Mouse (Mus musculus) lung, postnatal 10 days (tissue): ENCODE measurements around the gene Heatr1.
A peak's percentile ranks its signal among the peaks of the same experiment; 100 is the strongest.

Source experiments
- DNase-seq: peaks from one replicate; pipeline ENCODE4 v3.0.0; 2021

Gene Heatr1

DNA sequence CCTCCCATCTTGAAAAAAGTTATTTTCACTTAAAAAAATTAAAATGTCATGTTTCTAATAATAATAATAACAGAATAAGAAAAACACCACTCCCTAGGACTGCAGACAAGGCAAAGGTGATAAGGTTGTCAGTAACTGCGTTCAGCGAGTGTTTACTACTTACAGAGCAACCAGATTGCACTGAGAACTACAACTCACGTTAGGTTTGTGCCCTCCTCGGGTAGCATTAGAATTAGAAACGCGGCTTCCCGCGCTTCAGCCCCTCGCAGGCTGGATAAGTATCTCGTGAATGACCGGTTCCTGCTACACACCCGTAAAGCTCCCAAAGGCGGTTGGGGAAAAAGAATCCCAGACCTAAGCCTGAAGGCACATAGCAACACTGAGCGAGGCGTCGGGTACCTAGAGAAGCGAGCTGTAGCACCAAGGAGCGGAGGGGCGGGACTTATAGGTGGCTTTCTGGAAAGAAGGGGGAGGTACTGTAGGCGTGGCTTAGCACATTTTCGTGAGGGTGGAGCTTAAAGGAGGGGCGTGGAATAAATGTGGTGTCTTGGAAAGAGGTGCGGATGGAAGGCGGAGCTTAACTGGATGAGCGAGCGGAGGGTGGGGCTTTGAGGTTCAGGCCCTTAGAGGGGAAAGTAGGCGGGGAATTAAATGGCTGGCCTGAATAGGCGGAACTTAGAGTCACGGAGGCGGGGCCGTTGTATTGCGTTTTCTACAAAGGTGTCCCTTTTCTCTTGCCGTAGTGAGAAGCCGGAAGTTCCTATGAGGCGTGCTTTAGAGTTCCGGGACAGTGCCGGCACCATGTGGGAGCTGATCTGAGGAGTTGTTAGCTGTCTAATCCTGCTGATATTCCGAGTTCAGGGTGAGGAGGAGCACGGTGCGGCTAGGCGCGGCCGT is at the start of gene Heatr1:
Gene Heatr1, plus strand, starts transcription at position 419 of the 897 bp plus-strand sequence.
- peak; percentile 98 for DNase-seq

DNA sequence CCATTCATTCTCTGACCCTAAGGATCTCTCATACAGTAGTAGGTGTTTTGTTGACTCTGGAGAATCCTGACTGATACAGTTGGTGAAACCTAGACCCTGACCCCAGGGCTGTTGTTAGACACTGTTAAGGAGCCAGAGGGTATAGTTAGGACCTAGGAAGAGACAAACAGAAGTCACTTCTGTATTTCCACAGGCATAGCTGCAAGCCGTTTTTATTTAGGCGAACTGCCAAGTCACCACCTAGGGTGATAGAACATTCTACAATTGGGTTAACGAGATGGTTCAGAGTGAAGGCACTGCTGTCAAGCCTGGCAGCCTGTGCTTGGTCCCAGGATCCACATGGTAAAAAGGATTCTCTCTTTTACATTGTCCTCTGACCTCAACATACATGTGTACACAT is 48.0 kb upstream of the Heatr1 start:
- DNase-seq = no peak

GRCm38 (mm10) chr13:12349197-12349824 is 45.5 kb upstream of the Heatr1 start:
- DNase-seq = no peak

DNA sequence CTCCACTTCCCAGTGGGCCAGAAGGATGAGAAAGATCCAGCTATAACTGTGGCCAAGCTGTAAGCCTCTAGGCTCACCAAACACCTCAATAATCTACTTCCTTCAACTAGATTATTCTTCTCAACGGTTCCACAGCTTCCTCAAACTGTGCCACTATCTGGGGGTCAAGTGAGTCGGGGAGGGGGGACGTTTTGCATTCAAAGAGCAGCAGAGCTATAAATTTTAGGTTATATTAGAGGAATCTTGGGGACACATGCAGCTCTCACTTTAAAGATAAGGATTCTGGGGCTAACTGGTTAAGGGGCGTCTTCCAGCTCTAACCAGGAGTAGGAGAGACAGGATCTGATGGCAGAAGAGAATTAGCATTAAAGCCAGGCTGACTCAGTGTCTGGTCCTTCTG is 38.6 kb upstream of the Heatr1 start:
- DNase-seq = no peak

GRCm38 (mm10) chr13:12357554-12357953 is 37.3 kb upstream of the Heatr1 start:
- no peak for DNase-seq

- no peak for DNase-seq
Measured at GRCm38 (mm10) chr13:12361486-12361885, 33.3 kb upstream of the Heatr1 start.

GRCm38 (mm10) chr13:12369041-12369621 is 25.7 kb upstream of the Heatr1 start:
- peak; percentile 46 for DNase-seq

DNA sequence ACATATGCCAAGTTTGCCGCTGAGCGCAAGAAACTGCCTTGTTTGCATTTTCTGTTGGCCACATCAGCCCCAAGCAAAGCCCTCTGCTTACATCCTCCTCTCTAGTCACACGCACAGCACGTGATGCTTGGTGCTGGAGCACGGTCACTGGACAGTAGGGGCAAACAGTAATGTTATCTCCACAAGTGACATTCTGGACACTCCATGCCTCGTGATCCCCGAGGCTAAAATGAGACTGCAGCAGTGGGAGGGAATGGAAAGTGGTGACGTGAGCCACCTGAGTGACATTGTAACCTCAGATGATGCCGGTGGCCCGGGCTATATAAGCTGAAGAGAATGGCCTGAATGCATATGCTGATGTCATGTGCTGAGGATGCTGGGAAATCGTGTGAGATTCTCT is 24.9 kb upstream of the Heatr1 start:
- no peak for DNase-seq

- DNase-seq = no peak
Measured at GRCm38 (mm10) chr13:12372755-12373154, 22.1 kb upstream of the Heatr1 start.

GRCm38 (mm10) chr13:12376778-12377177 is 18.0 kb upstream of the Heatr1 start:
- DNase-seq = no peak

DNA sequence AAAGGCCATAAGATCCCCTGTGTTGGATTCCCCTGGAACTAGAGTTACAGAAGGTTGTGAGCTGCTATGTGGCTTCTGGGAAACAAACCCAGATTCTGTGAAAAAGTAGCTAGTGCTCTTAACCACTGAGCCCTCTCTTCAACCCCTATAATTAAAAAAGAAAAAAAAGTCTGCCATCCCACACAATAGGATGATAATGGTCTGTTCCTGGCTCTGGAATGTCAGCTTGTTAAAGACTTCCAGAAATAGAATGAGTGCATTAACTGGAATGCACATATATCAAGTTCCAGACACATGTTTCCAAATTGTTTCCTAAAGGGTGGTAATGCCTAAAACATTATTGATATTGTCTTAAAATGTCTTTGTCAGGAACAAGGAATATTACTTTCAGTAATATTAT is 10.0 kb upstream of the Heatr1 start:
- DNase-seq = no peak

DNA sequence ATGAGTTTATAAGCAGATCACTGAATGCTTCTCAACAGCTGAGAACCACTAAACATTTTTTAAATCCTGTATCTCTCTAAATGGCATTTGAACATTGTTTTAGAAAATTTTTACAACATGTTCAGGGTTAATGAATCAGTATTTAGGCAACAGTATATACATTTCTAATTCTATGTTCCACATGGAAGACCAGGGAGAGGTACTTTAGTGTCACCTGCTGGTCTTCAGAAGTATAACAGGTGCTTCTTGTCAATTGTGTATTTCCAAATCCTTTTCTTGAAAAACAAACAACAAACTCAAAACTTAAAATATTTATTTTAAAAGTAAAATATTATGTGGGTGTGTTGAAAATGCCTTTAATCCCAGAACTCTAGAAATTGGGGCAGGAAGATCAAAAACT is 8.5 kb upstream of the Heatr1 start:
- DNase-seq = peak; percentile 29

- peak; percentile 18 for DNase-seq
Measured at GRCm38 (mm10) chr13:12395571-12395970, 744 bp downstream of the Heatr1 start.

DNA sequence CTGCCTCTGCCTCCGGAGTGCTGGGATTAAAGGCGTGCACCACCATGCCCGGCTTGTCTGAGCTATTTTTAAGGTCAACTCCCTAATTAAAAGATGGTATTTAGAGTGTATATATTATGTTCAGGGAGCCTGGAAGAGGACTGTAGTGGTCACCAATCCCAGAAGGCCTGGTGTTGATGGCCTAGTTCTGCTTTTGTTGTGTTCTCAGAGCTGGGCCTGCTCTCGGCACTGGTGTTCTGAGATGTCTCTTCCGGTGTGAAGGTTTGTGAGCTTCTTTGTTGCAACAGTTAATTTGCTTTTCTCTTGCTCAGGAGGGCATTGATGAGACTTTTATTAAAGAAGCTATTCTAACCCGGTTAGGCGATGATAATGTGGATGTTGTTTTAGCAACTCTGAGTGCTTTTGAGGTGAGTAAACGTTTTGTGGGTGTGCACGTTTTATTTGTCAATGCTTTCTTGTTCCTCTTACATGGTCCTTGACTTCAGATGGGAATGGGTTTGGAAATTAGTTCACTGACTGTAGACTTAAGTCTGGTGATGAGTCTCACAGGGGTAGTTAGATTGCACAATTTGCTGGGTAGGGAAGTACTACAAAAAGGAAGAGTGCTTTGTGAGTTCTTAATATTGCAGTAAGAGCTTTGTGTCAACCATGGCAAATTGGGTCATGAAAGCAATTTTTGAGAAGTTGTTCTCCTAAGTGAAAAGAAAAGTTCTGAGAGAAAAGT is 13.7 kb downstream of the Heatr1 start:
- DNase-seq = no peak

GRCm38 (mm10) chr13:12412016-12412415 is 17.2 kb downstream of the Heatr1 start:
- DNase-seq = no peak

DNA sequence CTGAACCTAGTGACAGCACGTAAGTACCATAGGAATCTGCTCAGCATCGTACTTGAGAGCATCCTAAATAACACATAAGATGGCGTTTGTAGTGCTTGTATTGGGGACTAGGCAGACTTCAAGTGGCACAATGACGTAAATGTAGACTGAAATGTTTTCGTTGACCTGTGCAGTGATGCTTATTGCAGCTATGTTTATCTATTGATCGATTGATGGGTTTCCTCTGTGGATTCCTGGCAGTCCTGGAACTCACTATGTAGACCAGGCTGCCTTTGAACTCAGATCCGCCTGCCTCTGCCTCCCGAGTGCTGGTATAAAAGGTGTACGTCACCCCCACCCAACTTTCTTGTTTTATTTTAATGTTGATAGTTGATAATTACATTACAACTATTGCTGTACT is 25.8 kb downstream of the Heatr1 start:
- DNase-seq = no peak

DNA sequence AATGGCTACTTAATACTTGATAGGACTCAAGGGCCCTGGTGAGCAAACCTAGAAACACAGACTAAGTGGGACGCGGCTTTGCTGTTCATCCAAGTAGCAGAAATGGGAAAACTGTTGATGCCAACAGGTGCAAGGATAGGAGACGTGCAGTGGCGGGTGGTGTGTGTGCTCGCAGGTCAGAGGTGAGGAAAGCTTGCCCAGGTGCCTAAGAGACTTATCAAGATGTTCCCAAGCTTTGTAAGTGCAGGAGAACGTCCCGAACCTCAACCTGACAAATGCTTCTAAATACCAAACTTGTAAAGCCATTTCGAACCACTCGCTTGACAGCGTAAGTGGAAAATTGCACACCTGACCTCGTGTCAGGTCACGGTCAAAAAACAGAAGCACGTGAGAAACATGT is 33.7 kb downstream of the Heatr1 start:
- no peak for DNase-seq

DNA sequence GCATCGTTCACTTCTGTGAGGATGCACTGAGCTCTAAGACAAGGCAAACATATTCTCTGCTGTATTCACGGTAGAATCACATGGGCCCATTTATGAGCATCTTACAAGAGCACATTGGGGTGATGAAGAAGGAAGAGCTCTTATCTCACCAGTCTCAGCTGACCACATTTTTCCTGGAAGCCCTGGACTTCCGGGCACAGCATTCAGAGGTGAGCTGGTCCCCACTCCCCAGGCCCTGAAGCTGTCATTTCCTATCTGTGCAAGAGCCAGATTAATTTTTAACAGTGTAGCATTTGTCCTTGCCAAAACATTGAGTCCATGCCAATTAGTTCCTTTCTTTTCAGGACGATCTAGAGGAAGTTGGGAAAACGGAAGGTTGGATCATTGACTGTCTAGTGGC is 39.0 kb downstream of the Heatr1 start:
- DNase-seq = peak; percentile 17

GRCm38 (mm10) chr13:12439586-12439985 is 44.8 kb downstream of the Heatr1 start:
- DNase-seq = no peak

DNA sequence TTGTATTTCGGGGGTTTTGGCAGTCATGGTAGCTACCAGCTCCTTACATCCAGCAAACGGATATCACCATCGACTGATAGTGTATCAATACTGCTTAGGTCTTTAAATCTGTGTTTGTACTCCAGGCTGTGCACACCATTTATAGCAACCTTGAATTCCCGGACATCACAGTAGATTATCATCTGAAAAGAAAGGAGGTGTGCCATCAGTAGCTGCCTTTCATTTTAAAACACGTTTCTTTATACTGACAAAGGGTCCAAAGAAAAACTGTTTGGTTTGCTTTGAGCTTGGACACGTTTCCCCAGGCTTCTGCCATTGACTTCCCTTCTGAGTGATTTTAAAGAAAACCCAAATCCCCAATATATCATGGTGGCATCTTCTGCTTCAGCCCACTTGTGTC is 46.0 kb downstream of the Heatr1 start:
- no peak for DNase-seq

DNA sequence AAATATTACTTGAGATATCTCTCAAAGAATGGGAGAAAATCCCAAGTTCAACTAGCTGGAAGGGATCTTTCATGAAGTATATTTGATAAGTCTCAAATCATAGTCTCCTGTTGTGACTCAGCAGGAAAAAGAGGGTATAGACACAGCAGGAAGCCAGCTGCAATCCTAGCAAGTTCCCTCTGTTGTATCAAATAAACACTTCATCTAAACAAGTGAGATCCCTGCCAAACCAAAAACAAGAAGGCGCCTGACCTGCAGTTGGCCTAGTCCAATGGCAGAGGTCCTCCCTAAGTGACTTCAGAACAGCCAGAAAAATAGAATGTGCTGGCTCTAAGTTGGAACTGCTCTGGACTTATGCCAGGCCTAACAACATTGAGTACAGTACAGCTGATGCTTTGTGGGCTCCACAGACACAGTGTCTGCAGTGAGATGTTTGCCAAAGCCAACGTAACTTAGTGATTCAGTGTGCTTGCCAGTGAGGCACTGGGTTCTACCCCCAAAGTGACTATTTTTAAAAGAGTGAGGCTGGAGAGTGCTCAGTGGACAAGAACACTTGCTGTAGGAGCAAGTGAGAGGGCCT is 47.3 kb downstream of the Heatr1 start:
- peak; percentile 74 for DNase-seq

DNA sequence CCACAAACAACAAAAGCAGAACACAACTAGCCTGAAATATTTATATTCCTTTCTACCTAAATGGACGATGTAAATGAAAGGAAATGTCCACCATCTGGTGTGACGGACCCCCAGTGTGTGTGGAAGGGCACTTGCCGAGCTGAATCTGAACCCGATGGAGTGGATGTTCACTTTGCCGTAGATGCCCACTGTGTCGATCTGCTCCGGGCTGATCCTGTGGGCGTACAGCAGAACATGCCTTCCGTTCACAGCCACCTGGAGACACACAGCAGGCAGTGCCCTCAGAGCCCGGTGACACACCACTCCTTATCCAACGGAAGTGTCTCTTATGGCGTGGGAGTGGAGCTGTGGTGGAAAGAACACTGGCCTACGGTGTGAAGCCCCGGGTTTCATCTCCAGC is 58.3 kb downstream of the Heatr1 start:
- DNase-seq = no peak
